Mouse (Mus musculus) limb, embryonic 11.5 days (tissue): ENCODE data around the gene Pik3cd. TPM values are rescaled to one million over a fixed set of nuclear protein-coding genes. Genes with fewer than 3 reads are reported as not detected.

Source experiments
- ATAC-seq: fragments of 200-750 bp; cut with Nextera tagmentation; 2 replicates; pipeline ENCODE4 v1.8.0; 2017; ENCODE audit warnings: low read depth; ENCODE audit not compliant: insufficient number of reproducible peaks, low FRiP score, low TSS enrichment
- DNase-seq: peaks from one replicate; pipeline ENCODE4 v3.0.0-alpha.2; 2015; ENCODE audit warnings: low spot score
- H3K27ac ChIP-seq: fragments of 300-500 bp; sonication (generic); replicated peaks from 2 replicates; pipeline ENCODE4 v1.5.1; 2014; ENCODE audit warnings: low read depth, mild to moderate bottlenecking, low read length
- H3K27me3 ChIP-seq: fragments of 300-500 bp; sonication (generic); 2 replicates; pipeline ENCODE4 v1.6.1; 2014; ENCODE audit warnings: mild to moderate bottlenecking, low read length, mixed read lengths; ENCODE audit not compliant: control insufficient read depth, insufficient read depth
- H3K36me3 ChIP-seq: fragments of 300-500 bp; sonication (generic); 2 replicates; pipeline ENCODE4 v1.6.1; 2014; ENCODE audit warnings: mild to moderate bottlenecking, low read length, moderate library complexity, mixed read lengths; ENCODE audit not compliant: control insufficient read depth, insufficient read depth
- H3K4me1 ChIP-seq: fragments of 300-500 bp; sonication (generic); 2 replicates; pipeline ENCODE4 v1.6.1; 2014; ENCODE audit warnings: low read length, mixed read lengths; ENCODE audit not compliant: control insufficient read depth, insufficient read depth
- H3K4me2 ChIP-seq: fragments of 300-500 bp; sonication (generic); 2 replicates; pipeline ENCODE4 v1.6.1; 2014; ENCODE audit warnings: low read depth, mild to moderate bottlenecking, moderate library complexity; ENCODE audit not compliant: severe bottlenecking
- H3K4me3 ChIP-seq: fragments of 300-500 bp; sonication (generic); 2 replicates; pipeline ENCODE4 v1.5.1; 2014; ENCODE audit warnings: low read depth, low read length
- H3K9ac ChIP-seq: fragments of 300-500 bp; sonication (generic); 2 replicates; pipeline ENCODE4 v1.6.1; 2014; ENCODE audit warnings: mild to moderate bottlenecking, low read length
- H3K9me3 ChIP-seq: fragments of 300-500 bp; sonication (generic); 2 replicates; pipeline ENCODE4 v1.6.1; 2016; ENCODE audit warnings: low read length; ENCODE audit not compliant: control insufficient read depth
- WGBS: fragments of 180-500 bp; shearing (Covaris S2); extraction: QIAGEN DNeasy Blood & Tissue Kit; methylation state at CpG from one replicate; pipeline ENCODE4 v1.1.7; 2014; 5-methylcytosine and 5-hydroxymethylcytosine counted together
- polyA plus RNA-seq: library from polyadenylated mRNA; unstranded; fragments of >200 nt; fragmentation: Nextera tagmentation; extraction: Ambion mirVana; gene quantifications from 2 replicates; pipeline ENCODE4 v1.2.1, GENCODE M21; 2014

Pik3cd gene
- polyA plus RNA-seq, 1 experiment from 2014 or later, result 2.7 TPM

GRCm38 (mm10) chr4:149635915-149636415, 66.4 kb downstream of the Pik3cd start:
- WGBS, result 90% methylated on average over 8 of the region's 8 CpGs
- Histone ChIP-seq H3K27me3 (no peaks in the 10 kb centered on the region), H3K4me2 (no peak overlapping the region), H3K9me3 (no peaks in the 10 kb centered on the region), H3K4me3 (no peak overlapping the region), H3K4me1 (no peaks in the 10 kb centered on the region), H3K36me3 (0 out of 2 replicates have a peak, but pooled peaks cover 5% of the 10 kb centered on the region), H3K27ac (no peak overlapping the region), H3K9ac (no peak overlapping the region)
- no peak for ATAC-seq
- no peak for DNase-seq

- 0 out of 2 replicates have a peak, but pooled peaks cover 5% of the 10 kb centered on the region for H3K36me3 ChIP-seq
- H3K4me3 ChIP-seq, result no peak overlapping the region
- DNase-seq (no peak), ATAC-seq (no peak)
- no peaks in the 10 kb centered on the region for H3K9me3 ChIP-seq
- 93% methylated on average over 11 of the region's 11 CpGs for WGBS
- no peak overlapping the region for H3K9ac ChIP-seq
- no peak overlapping the region for H3K4me2 ChIP-seq
- H3K4me1 ChIP-seq, result no peaks in the 10 kb centered on the region
- H3K27me3 ChIP-seq, result no peaks in the 10 kb centered on the region
- H3K27ac ChIP-seq, result no peak overlapping the region
Measured at GRCm38 (mm10) chr4:149634966-149635365, 67.4 kb downstream of the Pik3cd start.

GRCm38 (mm10) chr4:149634157-149634556, 68.2 kb downstream of the Pik3cd start:
- Histone ChIP-seq H3K9ac (no peak overlapping the region), H3K4me2 (no peak overlapping the region), H3K27ac (no peak overlapping the region), H3K27me3 (no peaks in the 10 kb centered on the region), H3K9me3 (no peaks in the 10 kb centered on the region), H3K4me3 (no peak overlapping the region), H3K36me3 (peaks cover 8% of the 10 kb centered on the region; the same call in 1 of the 2 replicates), H3K4me1 (no peaks in the 10 kb centered on the region)
- WGBS, result 86% methylated on average over 1 of the region's 1 CpGs
- ATAC-seq (no peak), DNase-seq (no peak)

DNA sequence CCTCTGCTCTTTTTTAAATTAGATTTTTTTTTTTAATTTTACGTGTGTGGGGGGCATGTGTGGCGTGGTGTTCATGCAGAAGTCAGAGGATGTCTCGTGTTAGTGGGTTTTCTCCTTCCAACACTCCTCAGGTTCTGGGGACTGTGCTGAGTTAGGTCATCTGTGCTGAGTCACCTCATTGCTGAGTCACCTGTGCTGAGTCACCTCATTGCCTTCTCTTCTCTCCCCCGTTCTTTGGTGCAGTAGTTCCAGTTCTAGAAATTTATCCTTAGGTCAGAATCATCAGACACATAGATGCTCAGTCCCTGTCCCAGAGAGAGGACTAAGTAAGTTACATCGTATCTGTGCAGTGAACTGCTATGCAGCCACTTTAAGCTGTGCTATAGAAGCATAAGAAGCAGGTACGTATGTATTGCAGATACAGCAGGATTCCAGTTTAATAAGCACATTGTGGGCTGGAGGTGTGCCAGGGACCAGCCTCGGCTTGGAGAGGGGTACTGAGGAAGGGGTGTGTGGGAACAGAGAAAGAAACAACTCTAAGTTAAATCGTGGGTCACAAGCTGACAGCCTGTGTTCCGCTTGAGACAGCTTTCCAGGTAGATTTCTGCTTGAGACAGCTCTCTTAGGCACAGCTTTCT, 69.6 kb downstream of the Pik3cd start:
- Histone ChIP-seq H3K27ac (no peak overlapping the region), H3K4me2 (no peak overlapping the region), H3K9ac (no peak overlapping the region), H3K36me3 (peaks cover 8% of the 10 kb centered on the region; the same call in 1 of the 2 replicates), H3K27me3 (no peaks in the 10 kb centered on the region), H3K9me3 (no peaks in the 10 kb centered on the region), H3K4me3 (no peak overlapping the region), H3K4me1 (no peaks in the 10 kb centered on the region)
- no peak for DNase-seq
- ATAC-seq, result no peak
- WGBS, result 86% methylated on average over 9 of the region's 9 CpGs

DNA sequence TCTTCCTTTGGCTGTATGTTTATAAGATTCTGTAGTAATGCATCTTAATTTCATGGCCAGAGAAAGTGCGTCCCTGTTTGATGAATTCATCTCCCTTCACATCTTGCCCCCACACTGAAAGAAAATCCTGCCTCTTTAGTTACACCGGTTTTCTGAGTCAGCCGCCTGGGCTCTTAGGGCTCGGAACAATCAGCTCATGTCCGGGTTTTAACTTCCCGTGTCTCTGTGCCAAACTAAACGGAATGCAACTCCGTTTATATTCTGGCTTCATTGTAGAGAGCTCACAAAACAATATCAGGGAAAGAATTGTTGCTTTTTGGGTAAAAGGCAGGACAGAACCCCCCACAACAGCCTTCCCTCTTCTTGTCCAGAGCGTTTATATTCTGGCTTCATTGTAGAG, 73.6 kb downstream of the Pik3cd start:
- WGBS, result 91% methylated on average over 9 of the region's 9 CpGs

DNA sequence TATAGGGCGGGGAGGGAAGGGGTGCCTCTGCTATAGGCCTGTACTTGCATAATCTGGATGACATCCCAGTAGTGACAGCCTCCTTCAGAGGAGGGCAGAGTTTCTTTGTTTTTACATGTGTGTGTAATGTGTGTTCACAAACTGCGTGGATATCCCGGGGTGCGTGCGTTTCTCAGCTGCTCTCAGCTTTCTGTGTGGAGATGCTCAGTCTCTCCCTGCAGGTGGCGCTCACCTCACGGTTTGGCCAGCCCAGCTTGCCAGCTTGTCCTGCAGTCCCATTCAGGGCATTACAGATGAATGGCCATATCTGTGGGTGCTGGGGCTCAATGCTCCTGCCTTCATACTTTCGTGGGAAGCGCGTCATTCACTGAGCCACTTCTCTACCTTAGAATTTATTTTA, 74.0 kb downstream of the Pik3cd start:
- Histone ChIP-seq H3K4me1 (no peaks in the 10 kb centered on the region), H3K4me3 (no peak overlapping the region), H3K4me2 (no peak overlapping the region), H3K27ac (no peak overlapping the region), H3K36me3 (peaks cover 4% of the 10 kb centered on the region; the same call in 1 of the 2 replicates), H3K9ac (no peak overlapping the region), H3K27me3 (no peaks in the 10 kb centered on the region), H3K9me3 (no peaks in the 10 kb centered on the region)
- WGBS, result 79% methylated on average over 10 of the region's 10 CpGs
- peak; percentile 54 for DNase-seq
- no peak for ATAC-seq

More for the DNA sequence above, 73.6 kb downstream of the Pik3cd start:
- no peak for ATAC-seq
- Histone ChIP-seq H3K4me1 (no peaks in the 10 kb centered on the region), H3K4me3 (no peak overlapping the region), H3K27ac (no peak overlapping the region), H3K9ac (no peak overlapping the region), H3K36me3 (peaks cover 4% of the 10 kb centered on the region; the same call in 1 of the 2 replicates), H3K4me2 (no peak overlapping the region), H3K9me3 (no peaks in the 10 kb centered on the region), H3K27me3 (no peaks in the 10 kb centered on the region)
- DNase-seq, result no peak

GRCm38 (mm10) chr4:149626809-149627208, 75.6 kb downstream of the Pik3cd start:
- no peaks in the 10 kb centered on the region for H3K27me3 ChIP-seq
- WGBS, result 92% methylated on average over 17 of the region's 17 CpGs
- ATAC-seq, result no peak

DNA sequence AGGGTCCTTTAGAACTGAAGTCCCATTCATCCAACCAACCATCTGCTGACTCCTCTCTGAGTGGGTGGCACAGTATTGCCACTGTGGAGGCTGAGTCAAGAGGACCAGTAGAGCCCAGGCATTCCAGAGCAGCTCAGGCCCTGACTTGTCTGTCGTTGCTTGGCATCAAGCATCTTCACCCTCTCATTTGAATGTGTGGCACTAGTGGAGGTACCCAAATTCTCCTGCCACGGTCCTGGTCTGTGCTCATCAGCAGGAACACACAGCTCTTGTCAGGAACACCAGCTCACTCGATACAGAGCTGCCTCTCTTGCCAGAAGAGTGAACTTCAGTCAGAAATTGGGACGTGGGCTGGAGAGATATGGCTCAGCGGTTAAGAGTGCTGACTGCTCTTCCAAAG, 78.7 kb downstream of the Pik3cd start:
- H3K9me3 ChIP-seq, result no peaks in the 10 kb centered on the region
- no peak overlapping the region for H3K4me3 ChIP-seq
- ATAC-seq, result no peak
- H3K4me1 ChIP-seq, result no peaks in the 10 kb centered on the region
- no peaks in the 10 kb centered on the region for H3K27me3 ChIP-seq
- WGBS, result 89% methylated on average over 5 of the region's 5 CpGs
- H3K27ac ChIP-seq, result no peak overlapping the region
- no peak overlapping the region for H3K4me2 ChIP-seq
- H3K9ac ChIP-seq, result no peak overlapping the region
- no peak for DNase-seq
- no peaks in the 10 kb centered on the region for H3K36me3 ChIP-seq

More at GRCm38 (mm10) chr4:149626809-149627208, 75.6 kb downstream of the Pik3cd start:
- Histone ChIP-seq H3K36me3 (peaks cover 4% of the 10 kb centered on the region; the same call in 1 of the 2 replicates), H3K4me3 (no peak overlapping the region), H3K27ac (no peak overlapping the region), H3K9ac (no peak overlapping the region), H3K4me2 (no peak overlapping the region), H3K4me1 (no peaks in the 10 kb centered on the region), H3K9me3 (no peaks in the 10 kb centered on the region)
- DNase-seq, result no peak
